Mouse (Mus musculus): ENCODE results near the gene Slc22a4.
"Not testable (repeated sequence)": the region's sequence is repeated elsewhere in the genome, so short reads cannot be mapped to it uniquely, and the experiment has no call there.

The Slc22a4 gene

GRCm38 (mm10) chr11:54016051-54016450 is 11.8 kb downstream of the Slc22a4 start:
- in situ Hi-C loops (cut with MboI; ENCODE audit: low pct_unique_long_range_greater_than_20kb in 1 of 2, low sequenced_read_pairs in 2 of 2, unreplicated experiment in 1 of 2), result no loop called here

GRCm38 (mm10) chr11:54012961-54013360 is 14.9 kb downstream of the Slc22a4 start:
- in situ Hi-C loops (cut with MboI; ENCODE audit: low pct_unique_long_range_greater_than_20kb in 1 of 2, low sequenced_read_pairs in 2 of 2, unreplicated experiment in 1 of 2), result no loop called here

GRCm38 (mm10) chr11:54011255-54011654 is 16.6 kb downstream of the Slc22a4 start:
- in situ Hi-C loops (cut with MboI; ENCODE audit: low pct_unique_long_range_greater_than_20kb in 1 of 2, low sequenced_read_pairs in 2 of 2, unreplicated experiment in 1 of 2), result no loop called here

- in situ Hi-C loops (cut with MboI; ENCODE audit: low pct_unique_long_range_greater_than_20kb in 1 of 2, low sequenced_read_pairs in 2 of 2, unreplicated experiment in 1 of 2), result loop anchor here in 1 of 2 experiments (10.0 kb wide), 1 partner anchor 76 kb away; no protein-coding TSS in a partner anchor
Observed at GRCm38 (mm10) chr11:54008416-54008920, 19.4 kb downstream of the Slc22a4 start.

GRCm38 (mm10) chr11:54007717-54008116 is 20.2 kb downstream of the Slc22a4 start:
- in situ Hi-C loops (cut with MboI; ENCODE audit: low pct_unique_long_range_greater_than_20kb in 1 of 2, low sequenced_read_pairs in 2 of 2, unreplicated experiment in 1 of 2), result loop anchor here in 1 of 2 experiments (10.0 kb wide), 1 partner anchor 77 kb away; no protein-coding TSS in a partner anchor

- in situ Hi-C loops (cut with MboI; ENCODE audit: low pct_unique_long_range_greater_than_20kb in 1 of 2, low sequenced_read_pairs in 2 of 2, unreplicated experiment in 1 of 2), result loop anchor here in 1 of 2 experiments (10.0 kb wide), 1 partner anchor 78 kb away; no protein-coding TSS in a partner anchor
Observed at GRCm38 (mm10) chr11:54006901-54007300, 21.0 kb downstream of the Slc22a4 start.

- in situ Hi-C loops (cut with MboI; ENCODE audit: low pct_unique_long_range_greater_than_20kb in 1 of 2, low sequenced_read_pairs in 2 of 2, unreplicated experiment in 1 of 2), result loop anchor here in 1 of 2 experiments (10.0 kb wide), 1 partner anchor 78 kb away; no protein-coding TSS in a partner anchor
Observed at GRCm38 (mm10) chr11:54006362-54006761, 21.5 kb downstream of the Slc22a4 start.

GRCm38 (mm10) chr11:54004734-54005133 is 23.2 kb downstream of the Slc22a4 start:
- in situ Hi-C loops (cut with MboI; ENCODE audit: low pct_unique_long_range_greater_than_20kb in 1 of 2, low sequenced_read_pairs in 2 of 2, unreplicated experiment in 1 of 2), result loop anchor here in 1 of 2 experiments (5.0 to 10.0 kb wide), 2 partner anchors 53 to 80 kb away; no protein-coding TSS in a partner anchor

GRCm38 (mm10) chr11:54004221-54004620 is 23.7 kb downstream of the Slc22a4 start:
- in situ Hi-C loops (cut with MboI; ENCODE audit: low pct_unique_long_range_greater_than_20kb in 1 of 2, low sequenced_read_pairs in 2 of 2, unreplicated experiment in 1 of 2), result loop anchor here in 1 of 2 experiments (5.0 to 10.0 kb wide), 2 partner anchors 53 to 81 kb away; no protein-coding TSS in a partner anchor

GRCm38 (mm10) chr11:54002761-54003717 is 24.9 kb downstream of the Slc22a4 start:
- in situ Hi-C loops (cut with MboI; ENCODE audit: low pct_unique_long_range_greater_than_20kb in 1 of 2, low sequenced_read_pairs in 2 of 2, unreplicated experiment in 1 of 2), result loop anchor here in 1 of 2 experiments (5.0 to 10.0 kb wide), 2 partner anchors 54 to 82 kb away; no protein-coding TSS in a partner anchor

- in situ Hi-C loops (cut with MboI; ENCODE audit: low pct_unique_long_range_greater_than_20kb in 1 of 2, low sequenced_read_pairs in 2 of 2, unreplicated experiment in 1 of 2), result loop anchor here in 1 of 2 experiments (5.0 to 10.0 kb wide), 2 partner anchors 55 to 83 kb away; no protein-coding TSS in a partner anchor
Observed at GRCm38 (mm10) chr11:54002147-54002760, 25.6 kb downstream of the Slc22a4 start.

GRCm38 (mm10) chr11:53997661-53998060 is 30.2 kb downstream of the Slc22a4 start:
- in situ Hi-C loops (cut with MboI; ENCODE audit: low pct_unique_long_range_greater_than_20kb in 1 of 2, low sequenced_read_pairs in 2 of 2, unreplicated experiment in 1 of 2), result no loop called here

- in situ Hi-C loops (cut with MboI; ENCODE audit: low pct_unique_long_range_greater_than_20kb in 1 of 2, low sequenced_read_pairs in 2 of 2, unreplicated experiment in 1 of 2), result no loop called here
Observed at GRCm38 (mm10) chr11:53992264-53992663, 35.6 kb downstream of the Slc22a4 start.

- in situ Hi-C loops (cut with MboI; ENCODE audit: low pct_unique_long_range_greater_than_20kb in 1 of 2, low sequenced_read_pairs in 2 of 2, unreplicated experiment in 1 of 2), result no loop called here
Observed at GRCm38 (mm10) chr11:53989232-53989631, 38.7 kb downstream of the Slc22a4 start.

GRCm38 (mm10) chr11:53988081-53988480 is 39.8 kb downstream of the Slc22a4 start:
- in situ Hi-C loops (cut with MboI; ENCODE audit: low pct_unique_long_range_greater_than_20kb in 1 of 2, low sequenced_read_pairs in 2 of 2, unreplicated experiment in 1 of 2), result no loop called here

- in situ Hi-C loops (cut with MboI; ENCODE audit: low pct_unique_long_range_greater_than_20kb in 1 of 2, low sequenced_read_pairs in 2 of 2, unreplicated experiment in 1 of 2), result no loop called here
Observed at GRCm38 (mm10) chr11:53981396-53981795, 46.5 kb downstream of the Slc22a4 start.

- in situ Hi-C loops (cut with MboI; ENCODE audit: low pct_unique_long_range_greater_than_20kb in 1 of 2, low sequenced_read_pairs in 2 of 2, unreplicated experiment in 1 of 2), result no loop called here
Observed at GRCm38 (mm10) chr11:53979788-53980621, 47.9 kb downstream of the Slc22a4 start, which contains the start of gene Slc22a21. Gene Slc22a21, minus strand, starts transcription at chr11:53980332.

GRCm38 (mm10) chr11:53979456-53979787 is 48.5 kb downstream of the Slc22a4 start:
- in situ Hi-C loops (cut with MboI; ENCODE audit: low pct_unique_long_range_greater_than_20kb in 1 of 2, low sequenced_read_pairs in 2 of 2, unreplicated experiment in 1 of 2), result not testable (repeated sequence)
